Mouse (Mus musculus) midbrain, embryonic 11.5 days (tissue): ENCODE data around the gene Ano7. TPM values are rescaled to one million over a fixed set of nuclear protein-coding genes. Genes with fewer than 3 reads are reported as not detected.

Experiments used
- ATAC-seq: fragments of 200-750 bp; cut with Nextera tagmentation; 2 replicates; pipeline ENCODE4 v1.8.0; 2017; ENCODE audit warnings: moderate TSS enrichment, moderate library complexity; ENCODE audit not compliant: low FRiP score
- DNase-seq: peaks from one replicate; pipeline ENCODE4 v3.0.0; 2015; ENCODE audit warnings: low spot score; ENCODE audit errors: missing footprints
- H3K27ac ChIP-seq: fragments of 300-500 bp; sonication (generic); 2 replicates; pipeline ENCODE4 v1.5.1; 2014; ENCODE audit warnings: low read depth, low read length
- H3K27me3 ChIP-seq: fragments of 300-500 bp; sonication (generic); 2 replicates; pipeline ENCODE4 v1.6.1; 2014; ENCODE audit warnings: mild to moderate bottlenecking, low read length, moderate library complexity, mixed read lengths; ENCODE audit not compliant: control insufficient read depth, insufficient read depth
- H3K36me3 ChIP-seq: fragments of 300-500 bp; sonication (generic); 2 replicates; pipeline ENCODE4 v1.6.1; 2014; ENCODE audit warnings: mild to moderate bottlenecking, low read length, moderate library complexity, mixed read lengths; ENCODE audit not compliant: control insufficient read depth, insufficient read depth
- H3K4me1 ChIP-seq: fragments of 300-500 bp; sonication (generic); 2 replicates; pipeline ENCODE4 v1.6.1; 2014; ENCODE audit warnings: low read length; ENCODE audit not compliant: control insufficient read depth, insufficient read depth
- H3K4me2 ChIP-seq: fragments of 300-500 bp; sonication (generic); 2 replicates; pipeline ENCODE4 v1.6.1; 2014; ENCODE audit warnings: mild to moderate bottlenecking, moderate library complexity
- H3K4me3 ChIP-seq: fragments of 300-500 bp; sonication (generic); 2 replicates; pipeline ENCODE4 v1.5.1; 2014; ENCODE audit warnings: low read depth, low read length
- H3K9ac ChIP-seq: fragments of 300-500 bp; sonication (generic); 2 replicates; pipeline ENCODE4 v1.6.1; 2014; ENCODE audit warnings: low read length
- H3K9me3 ChIP-seq: fragments of 300-500 bp; sonication (generic); 2 replicates; pipeline ENCODE4 v1.6.1; 2016; ENCODE audit warnings: low read length; ENCODE audit not compliant: control insufficient read depth
- WGBS: fragments of 180-500 bp; shearing (Covaris S2); extraction: QIAGEN DNeasy Blood & Tissue Kit; methylation state at CpG from one replicate; pipeline ENCODE4 v1.1.7; 2014; 5-methylcytosine and 5-hydroxymethylcytosine counted together
- polyA plus RNA-seq: library from polyadenylated mRNA; unstranded; fragments of >200 nt; fragmentation: Nextera tagmentation; extraction: Ambion mirVana; gene quantifications from 2 replicates; pipeline ENCODE4 v1.2.1, GENCODE M21; 2014

Ano7 gene
- 0.31 TPM in 1 of 2 replicates, not detected in the other for polyA plus RNA-seq

DNA sequence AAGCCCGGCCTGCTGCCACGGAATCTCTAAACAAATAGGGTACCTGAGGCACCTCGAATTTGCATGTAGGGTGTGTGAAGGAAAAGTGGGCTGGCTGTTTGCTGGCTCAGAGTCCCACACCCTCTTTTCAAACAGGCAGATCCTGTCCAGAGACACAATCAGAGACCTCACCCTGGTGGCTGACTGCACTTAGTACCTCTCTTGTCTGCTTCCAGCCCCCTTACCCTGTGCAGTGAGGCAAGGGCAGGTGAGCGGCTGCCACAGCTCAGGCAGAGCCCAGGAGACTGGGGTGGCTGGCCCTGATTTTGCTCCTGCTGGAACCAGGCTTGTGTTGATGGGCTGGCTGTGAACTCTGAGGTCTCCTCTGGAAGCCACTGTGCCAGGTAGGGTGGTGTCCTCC lies at the start of gene Ano7:
TSS of gene Ano7 (plus strand) at position 266 of the 400 bp plus-strand sequence.
- 78% methylated on average over 4 of the region's 4 CpGs for WGBS
- no peaks in the 10 kb centered on the region for H3K9me3 ChIP-seq
- no peak within 1 kb of the TSS for H3K4me3 ChIP-seq
- H3K27me3 ChIP-seq: no peaks in the 10 kb centered on the region
- no peak within 1 kb of the TSS for H3K4me2 ChIP-seq
- ATAC-seq (no peak), DNase-seq (no peak)
- 0 out of 2 replicates have a peak, but pooled peaks cover 2% of the 10 kb centered on the region for H3K36me3 ChIP-seq
- no peak within 1 kb of the TSS for H3K27ac ChIP-seq
- no peaks in the 10 kb centered on the region for H3K4me1 ChIP-seq
- no peak within 1 kb of the TSS; the same call in 1 of the 2 replicates for H3K9ac ChIP-seq

DNA sequence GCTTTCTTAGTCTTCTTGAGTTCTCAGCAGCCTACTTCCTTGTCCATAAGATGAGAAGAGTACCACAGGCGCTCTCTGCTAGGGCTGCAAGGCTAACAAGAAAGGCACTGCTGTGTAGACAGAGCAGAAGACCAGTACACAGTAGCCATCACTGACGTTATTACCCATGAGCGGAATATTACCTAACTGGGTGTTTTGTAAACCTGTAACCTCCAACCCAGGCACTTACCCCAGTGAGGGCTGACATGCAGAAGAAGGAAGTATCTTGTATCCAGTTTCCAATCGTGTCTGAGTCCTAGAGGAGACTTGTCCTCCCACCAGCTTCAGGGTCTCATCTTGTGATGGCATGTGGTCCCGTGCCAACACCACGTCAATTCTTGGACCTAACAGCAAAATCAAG lies 49.8 kb upstream of the Ano7 start:
- no peak for DNase-seq
- peaks cover 34% of the 10 kb centered on the region for H3K36me3 ChIP-seq

DNA sequence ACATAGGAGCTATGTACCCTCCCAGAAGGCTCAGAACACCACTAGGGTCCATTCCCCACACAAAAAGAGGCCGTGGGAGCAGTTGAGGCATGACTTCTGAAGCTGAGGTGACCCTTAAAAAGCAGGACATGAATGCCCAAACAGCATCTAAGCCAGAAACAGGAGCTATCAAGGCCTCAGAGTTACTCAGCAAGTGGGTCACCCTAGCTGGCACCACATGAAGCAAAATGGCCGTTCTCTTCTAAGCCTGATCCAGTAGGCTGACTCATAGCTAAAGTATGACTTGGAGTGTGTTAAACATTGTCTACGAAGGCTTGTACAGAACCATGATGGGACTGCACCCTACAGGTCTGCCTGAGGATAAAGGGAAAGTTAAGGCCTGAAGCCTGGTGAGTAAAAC lies 47.3 kb upstream of the Ano7 start:
- DNase-seq (no peak), ATAC-seq (no peak)
- no peak overlapping the region for H3K4me3 ChIP-seq
- H3K9me3 ChIP-seq: no peaks in the 10 kb centered on the region
- 88% methylated on average over 3 of the region's 3 CpGs for WGBS
- no peak overlapping the region for H3K27ac ChIP-seq
- no peaks in the 10 kb centered on the region for H3K27me3 ChIP-seq
- H3K9ac ChIP-seq: no peak overlapping the region
- H3K4me1 ChIP-seq: no peaks in the 10 kb centered on the region
- peaks cover 20% of the 10 kb centered on the region for H3K36me3 ChIP-seq
- no peak overlapping the region for H3K4me2 ChIP-seq

More for the DNA sequence above, 49.8 kb upstream of the Ano7 start:
- H3K9me3 ChIP-seq: no peaks in the 10 kb centered on the region
- no peaks in the 10 kb centered on the region for H3K27me3 ChIP-seq
- WGBS: 91% methylated on average over 6 of the region's 6 CpGs
- H3K27ac ChIP-seq: no peak overlapping the region
- no peak overlapping the region for H3K9ac ChIP-seq
- H3K4me3 ChIP-seq: no peak overlapping the region
- ATAC-seq: no peak
- H3K4me2 ChIP-seq: no peak overlapping the region
- H3K4me1 ChIP-seq: no peaks in the 10 kb centered on the region

DNA sequence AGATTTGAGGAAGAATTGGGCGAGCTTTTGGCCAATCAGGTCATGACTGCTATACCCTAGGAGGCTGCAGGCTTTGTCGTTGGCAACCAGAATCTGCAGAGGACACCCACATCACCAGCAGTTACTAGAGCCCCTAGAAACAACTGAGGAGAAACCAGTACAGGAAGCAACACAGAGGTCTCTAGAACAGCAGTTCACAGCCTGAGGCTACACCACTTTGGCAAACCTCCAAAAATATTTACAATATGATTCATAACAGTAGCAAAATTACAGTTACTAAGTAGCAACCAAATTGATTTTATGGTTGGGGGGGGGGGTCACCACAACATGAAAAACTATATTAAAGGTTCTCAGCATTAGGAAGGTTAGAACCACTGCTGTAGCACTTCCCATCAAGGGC lies 39.1 kb upstream of the Ano7 start:
- Histone ChIP-seq H3K4me1 (no peaks in the 10 kb centered on the region), H3K36me3 (peaks cover 3% of the 10 kb centered on the region; the same call in 1 of the 2 replicates), H3K9me3 (no peaks in the 10 kb centered on the region), H3K9ac (no peak overlapping the region), H3K4me2 (no peak overlapping the region), H3K27ac (no peak overlapping the region), H3K27me3 (no peaks in the 10 kb centered on the region), H3K4me3 (no peak overlapping the region)
- 84% methylated on average over 2 of the region's 2 CpGs for WGBS
- DNase-seq (no peak), ATAC-seq (no peak)

DNA sequence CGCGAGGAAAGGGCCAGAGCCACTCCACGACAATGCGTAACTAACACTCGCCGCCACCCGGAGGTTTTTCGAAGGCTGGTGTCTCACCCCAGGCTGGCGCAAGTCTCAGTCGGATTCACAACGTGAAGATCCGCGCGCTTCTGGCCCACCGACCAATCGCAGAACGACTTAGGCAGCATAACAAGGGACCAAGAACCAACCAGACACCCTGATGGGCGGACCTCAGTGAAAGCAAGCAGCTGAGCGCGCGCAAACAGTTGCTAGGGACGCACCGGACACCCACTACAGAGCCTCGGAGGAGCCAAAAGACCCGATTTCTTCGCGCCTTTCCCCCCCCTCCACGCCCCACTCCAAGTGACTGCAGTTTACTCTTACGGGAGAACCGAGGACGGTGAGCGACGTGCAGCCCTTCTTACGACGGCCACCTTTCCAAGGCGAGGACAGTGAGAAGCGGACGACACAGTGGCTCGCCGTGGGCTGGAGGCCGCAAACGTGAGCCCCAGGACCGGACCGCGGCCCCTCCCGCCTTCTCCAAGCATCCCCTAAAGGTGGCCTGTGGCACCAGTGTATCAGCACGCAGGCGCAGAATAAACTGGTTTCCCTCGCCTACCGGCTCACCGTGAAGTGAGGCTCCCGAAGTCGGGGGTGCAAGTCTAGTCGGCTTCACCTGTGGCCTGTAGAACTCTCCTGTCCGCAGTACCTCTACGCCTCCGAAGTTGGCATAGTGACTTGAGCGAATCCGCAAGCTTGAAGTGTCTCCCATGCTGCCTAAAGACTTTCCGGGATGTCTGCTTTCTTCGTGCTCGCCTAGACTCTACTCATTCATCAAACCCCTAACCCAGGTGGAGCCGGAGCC lies 30.9 kb upstream of the Ano7 start, which contains the start of the genes Ppp1r7 and Pask:
TSS of gene Ppp1r7 (plus strand) at position 207 of the 856 bp plus-strand sequence.
TSS of gene Pask (minus strand) at position 835 of the 856 bp plus-strand sequence.
- DNase-seq: peak; percentile 100
- H3K4me1 ChIP-seq: peaks cover 15% of the 10 kb centered on the region
- H3K4me3 ChIP-seq: peak within 1 kb of the TSS; percentile 85
- peak; percentile 93 for ATAC-seq
- peak within 1 kb of the TSS; percentile 87 for H3K9ac ChIP-seq
- H3K9me3 ChIP-seq: no peaks in the 10 kb centered on the region
- peak within 1 kb of the TSS; percentile 56 for H3K27ac ChIP-seq
- no peaks in the 10 kb centered on the region for H3K27me3 ChIP-seq
- WGBS: under 1% methylated on average over 63 of the region's 63 CpGs
- H3K36me3 ChIP-seq: no peaks in the 10 kb centered on the region
- H3K4me2 ChIP-seq: peak within 1 kb of the TSS; percentile 80

DNA sequence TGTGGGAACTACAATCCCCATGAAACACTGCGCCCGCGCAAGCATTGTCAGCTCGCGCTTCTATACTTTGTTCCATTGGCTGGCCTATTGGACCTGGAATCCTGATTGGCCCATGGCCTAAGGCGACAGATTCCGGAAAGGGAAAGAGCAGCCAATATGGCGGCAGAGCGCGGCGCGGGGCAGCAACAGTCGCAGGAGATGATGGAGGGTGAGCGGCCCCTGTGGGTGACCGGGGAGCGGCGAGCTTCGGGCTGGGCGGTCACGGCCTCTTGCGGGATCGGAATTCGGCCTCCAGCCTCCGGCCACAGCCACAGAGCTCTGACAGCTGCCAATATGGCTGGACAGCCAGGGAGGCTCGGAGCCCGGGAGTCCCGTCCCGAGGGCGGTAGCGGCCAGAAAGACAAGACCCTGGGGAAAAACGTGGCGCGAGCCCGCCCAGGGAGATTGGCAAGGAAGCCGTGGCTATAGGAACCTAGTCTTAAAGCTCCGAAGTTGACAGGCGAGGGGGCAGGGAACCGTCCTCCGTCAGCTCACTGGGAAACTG lies 30.2 kb upstream of the Ano7 start:
- no peak for DNase-seq
- H3K27ac ChIP-seq: no peak overlapping the region

DNA sequence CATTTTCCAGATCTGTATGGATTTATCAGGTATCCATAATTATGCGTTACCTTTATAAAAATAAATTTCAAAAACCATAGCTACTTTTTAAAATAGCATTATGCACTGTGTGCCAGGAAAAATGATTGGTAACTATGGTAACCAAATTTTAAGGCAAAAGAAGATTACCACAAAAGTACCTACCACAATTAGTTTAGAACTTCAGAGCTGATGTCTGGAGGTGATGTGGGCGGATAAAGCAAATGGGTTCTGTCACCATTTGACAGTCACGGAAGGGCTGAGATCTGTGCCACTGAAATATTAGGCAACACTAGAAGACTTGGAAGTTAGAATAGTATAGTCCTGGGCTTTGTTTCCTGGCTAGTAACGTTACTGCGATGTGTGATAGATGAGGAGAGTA lies 26.6 kb upstream of the Ano7 start:
- peaks cover 7% of the 10 kb centered on the region; the same call in 1 of the 2 replicates for H3K4me1 ChIP-seq
- no peak overlapping the region for H3K9ac ChIP-seq
- no peak overlapping the region for H3K27ac ChIP-seq
- peaks cover 5% of the 10 kb centered on the region; the same call in 1 of the 2 replicates for H3K36me3 ChIP-seq
- no peak for ATAC-seq
- no peaks in the 10 kb centered on the region for H3K27me3 ChIP-seq
- no peak overlapping the region for H3K4me2 ChIP-seq
- 90% methylated on average over 5 of the region's 5 CpGs for WGBS
- no peak overlapping the region for H3K4me3 ChIP-seq
- DNase-seq: no peak
- no peaks in the 10 kb centered on the region for H3K9me3 ChIP-seq

More for the DNA sequence above, 30.2 kb upstream of the Ano7 start:
- Histone ChIP-seq H3K4me3 (peak overlapping the region; percentile 85), H3K27me3 (no peaks in the 10 kb centered on the region), H3K9ac (peak overlapping the region; percentile 87), H3K4me1 (peaks cover 15% of the 10 kb centered on the region), H3K36me3 (no peaks in the 10 kb centered on the region), H3K4me2 (peak overlapping the region; percentile 80), H3K9me3 (no peaks in the 10 kb centered on the region)
- peak; percentile 94 for ATAC-seq
- under 1% methylated on average over 39 of the region's 39 CpGs for WGBS

DNA sequence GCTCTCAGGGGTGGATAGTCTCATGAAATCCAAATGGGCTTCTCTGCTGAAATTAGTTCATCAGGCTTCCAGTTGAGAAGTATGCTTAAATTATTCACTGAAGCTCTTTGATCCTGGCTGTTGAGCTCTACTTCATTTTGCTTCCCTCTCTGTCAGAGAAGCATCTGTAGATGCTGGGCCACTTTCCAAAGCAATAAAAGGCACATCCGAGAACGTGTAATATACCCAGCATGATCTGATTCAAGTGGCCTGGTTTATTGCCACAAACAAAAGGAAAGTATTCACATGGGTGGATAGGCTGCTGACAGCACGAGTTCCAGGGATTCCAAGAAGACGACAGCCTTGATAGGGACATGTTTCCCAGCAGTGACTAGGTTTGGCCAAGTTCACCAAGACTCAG lies 24.0 kb upstream of the Ano7 start:
- no peak for ATAC-seq
- Histone ChIP-seq H3K9ac (no peak overlapping the region), H3K27me3 (no peaks in the 10 kb centered on the region), H3K9me3 (no peaks in the 10 kb centered on the region), H3K4me1 (peaks cover under 1% of the 10 kb centered on the region; the same call in 1 of the 2 replicates), H3K4me2 (no peak overlapping the region), H3K27ac (no peak overlapping the region), H3K4me3 (no peak overlapping the region), H3K36me3 (peaks cover 9% of the 10 kb centered on the region)
- no peak for DNase-seq
- WGBS: 92% methylated on average over 4 of the region's 4 CpGs

DNA sequence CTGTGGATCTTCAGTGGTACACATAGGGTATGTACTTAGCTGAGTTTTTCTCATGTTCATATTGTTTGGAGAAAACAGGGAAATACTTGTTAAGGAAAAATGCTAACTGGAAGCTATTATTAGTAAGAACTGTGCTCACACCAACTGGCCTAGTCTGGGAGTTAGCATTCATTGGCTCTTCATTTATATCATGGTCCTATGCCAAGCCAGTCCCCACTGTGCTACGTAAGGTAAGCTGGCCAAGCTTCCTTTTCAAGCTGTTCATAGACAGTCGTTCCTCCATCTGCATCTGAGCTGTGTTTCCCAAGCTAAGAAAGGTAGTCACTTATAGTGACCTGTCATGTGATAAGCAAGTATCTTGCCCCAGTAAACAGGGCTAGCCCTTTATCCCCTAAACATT lies 21.0 kb upstream of the Ano7 start:
- Histone ChIP-seq H3K9ac (no peak overlapping the region), H3K4me2 (no peak overlapping the region), H3K27me3 (no peaks in the 10 kb centered on the region), H3K27ac (no peak overlapping the region), H3K9me3 (no peaks in the 10 kb centered on the region), H3K36me3 (peaks cover 15% of the 10 kb centered on the region), H3K4me1 (no peaks in the 10 kb centered on the region), H3K4me3 (no peak overlapping the region)
- WGBS: 91% methylated on average over 2 of the region's 2 CpGs
- no peak for ATAC-seq
- no peak for DNase-seq
